ENCODE assay signal across 7 mouse cellular contexts in genomic region chr8:9975898-9976611, GRCm38 (mm10). TPM values are rescaled to one million over a fixed set of nuclear protein-coding genes. Genes with fewer than 3 reads are reported as not detected.
DNase-seq lines count a peak whose midpoint lies in the region; ATAC-seq lines count a peak whose summit lies in the region.

No protein-coding gene starts in this region.

- H3K9ac ChIP-seq in intestine, embryonic 16.5 days (ENCODE audit: low read depth, low read length): peak overlapping the region; percentile 75
- peak overlapping the region; percentile 70 for H3K9ac ChIP-seq in midbrain, embryonic 11.5 days (ENCODE audit: low read length)

- H3K27me3 ChIP-seq in intestine, embryonic 16.5 days (replicated peaks; ENCODE audit: control insufficient read depth, insufficient read depth, low read length): no peaks in the 10 kb centered on the region
- H3K27me3 ChIP-seq in midbrain, embryonic 11.5 days (ENCODE audit: control insufficient read depth, insufficient read depth, low read length): no peaks in the 10 kb centered on the region

- DNase-seq in adrenal gland, adult 8-10 months: peak; percentile 99
- DNase-seq in embryo, embryonic 9.5 days (ENCODE audit: extremely low spot score): peak; percentile 97
- DNase-seq in gastrocnemius, postnatal 4 days (ENCODE audit: low spot score in 2 of 2): peak; percentile 97 to 99
- peak; percentile 98 to 100 for DNase-seq in left cerebral cortex, postnatal 36 days (ENCODE audit: low spot score in 2 of 2)
- DNase-seq in midbrain, embryonic 11.5 days (ENCODE audit: low spot score, missing footprints): peak; percentile 100
- peak; percentile 99 for DNase-seq in skeletal muscle tissue, adult 2 months (ENCODE audit: low read depth, low spot score)

- H3K9me3 ChIP-seq in intestine, embryonic 16.5 days (ENCODE audit: control insufficient read depth, low read length): no peaks in the 10 kb centered on the region
- no peaks in the 10 kb centered on the region for H3K9me3 ChIP-seq in midbrain, embryonic 11.5 days (ENCODE audit: control insufficient read depth, low read length)

- peaks cover 7% of the 10 kb centered on the region; the same call in 1 of the 2 replicates for H3K36me3 ChIP-seq in intestine, embryonic 16.5 days (ENCODE audit: control insufficient read depth, insufficient read depth, low read length)
- H3K36me3 ChIP-seq in midbrain, embryonic 11.5 days (ENCODE audit: control insufficient read depth, insufficient read depth, low read length): peaks cover 9% of the 10 kb centered on the region

- H3K27ac ChIP-seq in intestine, embryonic 16.5 days (ENCODE audit: low read length): peak overlapping the region; percentile 63
- no peak overlapping the region; the same call in 1 of the 2 replicates for H3K27ac ChIP-seq in midbrain, embryonic 11.5 days (ENCODE audit: low read depth, low read length)

- ATAC-seq in intestine, embryonic 16.5 days: peak; percentile 96
- ATAC-seq in midbrain, embryonic 11.5 days (ENCODE audit: low FRiP score): peak; percentile 95

- peak overlapping the region; percentile 76 for H3K4me3 ChIP-seq in intestine, embryonic 16.5 days (ENCODE audit: low read length)
- peak overlapping the region; percentile 74 for H3K4me3 ChIP-seq in midbrain, embryonic 11.5 days (ENCODE audit: low read depth, low read length)

- peak overlapping the region; percentile 66 for H3K4me2 ChIP-seq in intestine, embryonic 16.5 days (ENCODE audit: low read depth, low read length)
- peak overlapping the region; percentile 73 for H3K4me2 ChIP-seq in midbrain, embryonic 11.5 days

- H3K4me1 ChIP-seq in intestine, embryonic 16.5 days (ENCODE audit: control insufficient read depth, insufficient read depth, low read length): peaks cover 23% of the 10 kb centered on the region
- peaks cover 19% of the 10 kb centered on the region for H3K4me1 ChIP-seq in midbrain, embryonic 11.5 days (ENCODE audit: control insufficient read depth, insufficient read depth, low read length)

- under 1% methylated on average over 47 of the region's 47 CpGs for WGBS in intestine, embryonic 16.5 days
- WGBS in midbrain, embryonic 11.5 days: under 1% methylated on average over 47 of the region's 47 CpGs

- intact Hi-C loops in left cerebral cortex, postnatal 36 days (cut with DNase I): loop anchor here (2.0 to 5.0 kb wide), 3 partner anchors 29 to 426 kb away; no protein-coding TSS in a partner anchor

RNA-seq across cellular contexts. Expression of gene Lig4, which starts 1.4 kb away (rescaled TPM):
- 1 to 10 TPM; 7.1 to 9.8 (median 8.5) TPM for total RNA-seq in adrenal gland, adult 8-10 months (2022)
- total RNA-seq in gastrocnemius, postnatal 4 days (2021): 1 to 10 TPM; 3.3 to 5.0 TPM
- polyA plus RNA-seq in intestine, embryonic 16.5 days (2015; fragmentation: Nextera tagmentation; extraction: Ambion mirVana): 3.7 TPM in 2 replicates
- 1 to 10 TPM; 9.9 to 10.0 TPM for total RNA-seq in left cerebral cortex, postnatal 36 days (2021)
- 10.3 and 11.2 TPM in 2 replicates for polyA plus RNA-seq in midbrain, embryonic 11.5 days (2014; fragmentation: Nextera tagmentation; extraction: Ambion mirVana)

RNA-seq across cellular contexts. Expression of gene Abhd13, which starts 1.5 kb away (rescaled TPM):
- total RNA-seq in adrenal gland, adult 8-10 months (2022): 10 to 100 TPM; 20.3 to 23.0 (median 21.6) TPM
- total RNA-seq in gastrocnemius, postnatal 4 days (2021): 10 to 100 TPM; 13.8 to 15.4 TPM
- polyA plus RNA-seq in intestine, embryonic 16.5 days (2015; fragmentation: Nextera tagmentation; extraction: Ambion mirVana): 12.8 and 14.4 TPM in 2 replicates
- 10 to 100 TPM; 28.1 to 29.0 TPM for total RNA-seq in left cerebral cortex, postnatal 36 days (2021)
- 22.8 and 22.9 TPM in 2 replicates for polyA plus RNA-seq in midbrain, embryonic 11.5 days (2014; fragmentation: Nextera tagmentation; extraction: Ambion mirVana)

RNA-seq across cellular contexts. Expression of gene Tnfsf13b, which starts 30.2 kb away (rescaled TPM):
- 1 to 10 TPM; 5.7 to 8.6 (median 7.5) TPM for total RNA-seq in adrenal gland, adult 8-10 months (2022)
- total RNA-seq in gastrocnemius, postnatal 4 days (2021): 1 to 10 TPM; 1.2 to 1.5 TPM
- 0.44 and 0.45 TPM in 2 replicates for polyA plus RNA-seq in intestine, embryonic 16.5 days (2015; fragmentation: Nextera tagmentation; extraction: Ambion mirVana)
- total RNA-seq in left cerebral cortex, postnatal 36 days (2021): 1 to 10 TPM; 2.7 to 3.1 TPM
- 0.19 TPM in 2 replicates for polyA plus RNA-seq in midbrain, embryonic 11.5 days (2014; fragmentation: Nextera tagmentation; extraction: Ambion mirVana)
